Mouse (Mus musculus) hindbrain, embryonic 12.5 days (tissue): ENCODE data around the gene Krtap7-1. TPM values are rescaled to one million over a fixed set of nuclear protein-coding genes. Genes with fewer than 3 reads are reported as not detected.

ENCODE experiments used
- ATAC-seq: fragments of 200-750 bp; cut with Nextera tagmentation; 2 replicates; pipeline ENCODE4 v1.8.0; 2017; ENCODE audit warnings: moderate TSS enrichment; ENCODE audit not compliant: low FRiP score
- H3K27ac ChIP-seq: fragments of 300-500 bp; sonication (generic); 2 replicates; pipeline ENCODE4 v1.5.1; 2016; ENCODE audit warnings: mild to moderate bottlenecking
- H3K27me3 ChIP-seq: fragments of 300-500 bp; sonication (generic); 2 replicates; pipeline ENCODE4 v1.6.1; 2016; ENCODE audit warnings: mild to moderate bottlenecking
- H3K36me3 ChIP-seq: fragments of 300-500 bp; sonication (generic); 2 replicates; pipeline ENCODE4 v1.6.1; 2016; ENCODE audit warnings: mild to moderate bottlenecking
- H3K4me1 ChIP-seq: fragments of 300-500 bp; sonication (generic); 2 replicates; pipeline ENCODE4 v1.6.1; 2016
- H3K4me2 ChIP-seq: fragments of 300-500 bp; sonication (generic); replicated peaks from 2 replicates; pipeline ENCODE4 v1.6.1; 2016; ENCODE audit warnings: mild to moderate bottlenecking
- H3K4me3 ChIP-seq: fragments of 300-500 bp; sonication (generic); 2 replicates; pipeline ENCODE4 v1.5.1; 2016; ENCODE audit warnings: mild to moderate bottlenecking
- H3K9ac ChIP-seq: fragments of 300-500 bp; sonication (generic); 2 replicates; pipeline ENCODE4 v1.6.1; 2016; ENCODE audit warnings: mild to moderate bottlenecking, moderate library complexity
- H3K9me3 ChIP-seq: fragments of 300-500 bp; sonication (generic); replicated peaks from 2 replicates; pipeline ENCODE4 v1.6.1; 2016; ENCODE audit warnings: mild to moderate bottlenecking
- WGBS: fragments of 180-500 bp; shearing (Covaris S2); methylation state at CpG from one replicate; pipeline ENCODE4 v1.1.7; 2016; 5-methylcytosine and 5-hydroxymethylcytosine counted together
- polyA plus RNA-seq: library from polyadenylated mRNA; unstranded; fragments of >200 nt; fragmentation: Nextera tagmentation; extraction: Ambion mirVana; gene quantifications from 2 replicates; pipeline ENCODE4 v1.2.1, GENCODE M21; 2016

Gene Krtap7-1
- polyA plus RNA-seq, result not detected in 2 replicates

- H3K9ac ChIP-seq, result no peak within 1 kb of the TSS
- H3K27me3 ChIP-seq, result no peaks in the 10 kb centered on the region
- H3K9me3 ChIP-seq, result no peaks in the 10 kb centered on the region
- 87% methylated on average over 4 of the region's 4 CpGs for WGBS
- H3K36me3 ChIP-seq, result no peaks in the 10 kb centered on the region
- no peaks in the 10 kb centered on the region for H3K4me1 ChIP-seq
- H3K4me2 ChIP-seq, result no peak within 1 kb of the TSS
- no peak within 1 kb of the TSS for H3K27ac ChIP-seq
- ATAC-seq, result no peak
- H3K4me3 ChIP-seq, result no peak within 1 kb of the TSS
Measured at GRCm38 (mm10) chr16:89508223-89508622, at the start of gene Krtap7-1. Gene Krtap7-1, minus strand, starts transcription at chr16:89508323.

GRCm38 (mm10) chr16:89550298-89550697 is 42.2 kb upstream of the Krtap7-1 start:
- Histone ChIP-seq H3K27ac (no peak overlapping the region), H3K27me3 (no peaks in the 10 kb centered on the region), H3K4me3 (no peak overlapping the region), H3K9me3 (no peaks in the 10 kb centered on the region), H3K9ac (no peak overlapping the region), H3K36me3 (no peaks in the 10 kb centered on the region), H3K4me1 (no peaks in the 10 kb centered on the region), H3K4me2 (no peak overlapping the region)
- no peak for ATAC-seq

GRCm38 (mm10) chr16:89538031-89538484 is 29.9 kb upstream of the Krtap7-1 start:
- Histone ChIP-seq H3K9ac (no peak overlapping the region), H3K4me3 (no peak overlapping the region), H3K9me3 (no peaks in the 10 kb centered on the region), H3K4me1 (no peaks in the 10 kb centered on the region), H3K27me3 (no peaks in the 10 kb centered on the region), H3K4me2 (no peak overlapping the region), H3K27ac (no peak overlapping the region), H3K36me3 (no peaks in the 10 kb centered on the region)
- ATAC-seq, result peak; percentile 82
- 52% methylated on average over 5 of the region's 5 CpGs for WGBS

- Histone ChIP-seq H3K4me1 (no peaks in the 10 kb centered on the region), H3K27ac (no peak overlapping the region), H3K36me3 (no peaks in the 10 kb centered on the region), H3K27me3 (no peaks in the 10 kb centered on the region), H3K4me2 (no peak overlapping the region), H3K9ac (no peak overlapping the region), H3K4me3 (no peak overlapping the region), H3K9me3 (no peaks in the 10 kb centered on the region)
- WGBS, result 84% methylated on average over 6 of the region's 6 CpGs
- ATAC-seq, result no peak
Measured at GRCm38 (mm10) chr16:89537349-89537748, 29.2 kb upstream of the Krtap7-1 start.

GRCm38 (mm10) chr16:89530547-89530946 is 22.4 kb upstream of the Krtap7-1 start:
- ATAC-seq, result peak; percentile 79
- H3K27ac ChIP-seq, result peak overlapping the region; percentile 49
- no peaks in the 10 kb centered on the region for H3K36me3 ChIP-seq
- peaks cover 18% of the 10 kb centered on the region for H3K4me1 ChIP-seq
- H3K4me3 ChIP-seq, result no peak overlapping the region
- no peak overlapping the region for H3K9ac ChIP-seq
- no peaks in the 10 kb centered on the region for H3K27me3 ChIP-seq
- 17% methylated on average over 7 of the region's 7 CpGs for WGBS
- H3K9me3 ChIP-seq, result no peaks in the 10 kb centered on the region
- H3K4me2 ChIP-seq, result peak overlapping the region; percentile 29

- Histone ChIP-seq H3K27me3 (no peaks in the 10 kb centered on the region), H3K27ac (peak overlapping the region; percentile 49), H3K36me3 (no peaks in the 10 kb centered on the region), H3K4me2 (no peak overlapping the region), H3K9ac (no peak overlapping the region), H3K9me3 (no peaks in the 10 kb centered on the region), H3K4me1 (peaks cover 18% of the 10 kb centered on the region), H3K4me3 (no peak overlapping the region)
- ATAC-seq, result peak; percentile 61
- WGBS, result 50% methylated on average over 7 of the region's 7 CpGs
Measured at GRCm38 (mm10) chr16:89529846-89530245, 21.7 kb upstream of the Krtap7-1 start.

- Histone ChIP-seq H3K4me2 (no peak overlapping the region), H3K27ac (no peak overlapping the region), H3K36me3 (no peaks in the 10 kb centered on the region), H3K4me3 (no peak overlapping the region), H3K27me3 (no peaks in the 10 kb centered on the region), H3K9me3 (no peaks in the 10 kb centered on the region), H3K9ac (no peak overlapping the region), H3K4me1 (peaks cover 18% of the 10 kb centered on the region)
- 61% methylated on average over 3 of the region's 3 CpGs for WGBS
- peak; percentile 42; the same call in 1 of the 2 replicates for ATAC-seq
Measured at GRCm38 (mm10) chr16:89528380-89528779, 20.3 kb upstream of the Krtap7-1 start.

- no peak for ATAC-seq
- H3K4me1 ChIP-seq, result no peaks in the 10 kb centered on the region
- H3K36me3 ChIP-seq, result no peaks in the 10 kb centered on the region
- no peak overlapping the region for H3K9ac ChIP-seq
- no peak overlapping the region for H3K4me3 ChIP-seq
- H3K4me2 ChIP-seq, result no peak overlapping the region
- no peak overlapping the region for H3K27ac ChIP-seq
- no peaks in the 10 kb centered on the region for H3K9me3 ChIP-seq
- H3K27me3 ChIP-seq, result no peaks in the 10 kb centered on the region
- 90% methylated on average over 4 of the region's 4 CpGs for whole genome bisulfite sequencing
Measured at GRCm38 (mm10) chr16:89520996-89521395, 12.9 kb upstream of the Krtap7-1 start.

GRCm38 (mm10) chr16:89520555-89520954 is 12.4 kb upstream of the Krtap7-1 start:
- 92% methylated on average over 2 of the region's 2 CpGs for WGBS
- no peak overlapping the region for H3K4me2 ChIP-seq
- no peaks in the 10 kb centered on the region for H3K9me3 ChIP-seq
- no peaks in the 10 kb centered on the region for H3K27me3 ChIP-seq
- H3K4me3 ChIP-seq, result no peak overlapping the region
- no peaks in the 10 kb centered on the region for H3K36me3 ChIP-seq
- ATAC-seq, result no peak
- H3K4me1 ChIP-seq, result no peaks in the 10 kb centered on the region
- no peak overlapping the region for H3K27ac ChIP-seq
- no peak overlapping the region for H3K9ac ChIP-seq

GRCm38 (mm10) chr16:89520091-89520490 is 12.0 kb upstream of the Krtap7-1 start:
- Histone ChIP-seq H3K9me3 (no peaks in the 10 kb centered on the region), H3K36me3 (no peaks in the 10 kb centered on the region), H3K4me2 (no peak overlapping the region), H3K4me3 (no peak overlapping the region), H3K27ac (no peak overlapping the region), H3K9ac (no peak overlapping the region), H3K27me3 (no peaks in the 10 kb centered on the region), H3K4me1 (no peaks in the 10 kb centered on the region)
- no peak for ATAC-seq
- 95% methylated on average over 6 of the region's 6 CpGs for WGBS

GRCm38 (mm10) chr16:89517635-89518034 is 9.5 kb upstream of the Krtap7-1 start:
- H3K4me3 ChIP-seq, result no peak overlapping the region
- no peak overlapping the region for H3K27ac ChIP-seq
- no peaks in the 10 kb centered on the region for H3K36me3 ChIP-seq
- H3K4me2 ChIP-seq, result no peak overlapping the region
- 0 out of 2 replicates have a peak, but pooled peaks have one; percentile 59 for ATAC-seq
- WGBS, result 63% methylated on average over 9 of the region's 9 CpGs
- H3K9me3 ChIP-seq, result no peaks in the 10 kb centered on the region
- no peak overlapping the region for H3K9ac ChIP-seq
- no peaks in the 10 kb centered on the region for H3K27me3 ChIP-seq
- H3K4me1 ChIP-seq, result no peaks in the 10 kb centered on the region

- no peaks in the 10 kb centered on the region for H3K4me1 ChIP-seq
- H3K36me3 ChIP-seq, result no peaks in the 10 kb centered on the region
- no peak overlapping the region for H3K4me2 ChIP-seq
- no peaks in the 10 kb centered on the region for H3K9me3 ChIP-seq
- H3K9ac ChIP-seq, result no peak overlapping the region
- no peak overlapping the region for H3K27ac ChIP-seq
- 76% methylated on average over 7 of the region's 7 CpGs for WGBS
- no peaks in the 10 kb centered on the region for H3K27me3 ChIP-seq
- ATAC-seq, result no peak
- H3K4me3 ChIP-seq, result no peak overlapping the region
Measured at GRCm38 (mm10) chr16:89513431-89513830, 5.3 kb upstream of the Krtap7-1 start.

- Histone ChIP-seq H3K27me3 (no peaks in the 10 kb centered on the region), H3K9ac (no peak overlapping the region), H3K4me2 (no peak overlapping the region), H3K4me1 (no peaks in the 10 kb centered on the region), H3K9me3 (no peaks in the 10 kb centered on the region), H3K36me3 (no peaks in the 10 kb centered on the region), H3K4me3 (no peak overlapping the region), H3K27ac (no peak overlapping the region)
- WGBS, result 84% methylated on average over 2 of the region's 2 CpGs
- ATAC-seq, result no peak
Measured at GRCm38 (mm10) chr16:89503571-89503970, 4.6 kb downstream of the Krtap7-1 start.
